Mouse (Mus musculus): Measurements from ENCODE around the gene Cd207. TPM values are rescaled to one million over a fixed set of nuclear protein-coding genes. Genes with fewer than 3 reads are reported as not detected.
A peak's percentile ranks its signal among the peaks of the same experiment; 100 is the strongest.
"Not testable (repeated sequence)": the region's sequence is repeated elsewhere in the genome, so short reads cannot be mapped to it uniquely, and the experiment has no call there.

The Cd207 gene
- polyA plus RNA-seq, 1 experiment from 2014 or later, result not detected

GRCm38 (mm10) chr6:83692962-83693361 lies 15.3 kb upstream of the Cd207 start:
- peaks cover 90% of the 10 kb centered on the region for H3K27me3 ChIP-seq (ENCODE audit: poor library complexity, severe bottlenecking)
- no peaks in the 10 kb centered on the region for H3K36me3 ChIP-seq (replicated peaks)
- no peak overlapping the region for H3K4me3 ChIP-seq
- under 1% methylated on average over 12 of the region's 12 CpGs for WGBS
- H3K27ac ChIP-seq, result no peak overlapping the region
- peaks cover 5% of the 10 kb centered on the region; the same call in 1 of the 2 replicates for H3K4me1 ChIP-seq
- DNase-seq (ENCODE audit: extremely low spot score, low spot score), result no peak
- H3K9me3 ChIP-seq, result no peaks in the 10 kb centered on the region

GRCm38 (mm10) chr6:83690936-83691335 lies 13.3 kb upstream of the Cd207 start:
- WGBS, result 56% methylated on average over 2 of the region's 2 CpGs
- no peak overlapping the region for H3K4me3 ChIP-seq
- H3K27me3 ChIP-seq (ENCODE audit: poor library complexity, severe bottlenecking), result peaks cover 77% of the 10 kb centered on the region
- H3K9me3 ChIP-seq, result no peaks in the 10 kb centered on the region
- H3K36me3 ChIP-seq (replicated peaks), result no peaks in the 10 kb centered on the region
- H3K27ac ChIP-seq, result no peak overlapping the region
- DNase-seq (ENCODE audit: extremely low spot score, low spot score), result no peak
- H3K4me1 ChIP-seq, result peaks cover 5% of the 10 kb centered on the region; the same call in 1 of the 2 replicates

- peaks cover 77% of the 10 kb centered on the region for H3K27me3 ChIP-seq (ENCODE audit: poor library complexity, severe bottlenecking)
- no peak overlapping the region for H3K4me3 ChIP-seq
- WGBS, result 22% methylated on average over 4 of the region's 5 CpGs
Observed at GRCm38 (mm10) chr6:83690277-83690676, 12.6 kb upstream of the Cd207 start.

GRCm38 (mm10) chr6:83689374-83689773 lies 11.7 kb upstream of the Cd207 start:
- no peak overlapping the region for H3K4me3 ChIP-seq
- peaks cover 5% of the 10 kb centered on the region; the same call in 1 of the 2 replicates for H3K4me1 ChIP-seq
- 95% methylated on average over 4 of the region's 4 CpGs for WGBS

More at GRCm38 (mm10) chr6:83690277-83690676, 12.6 kb upstream of the Cd207 start:
- Histone ChIP-seq H3K27ac (no peak overlapping the region), H3K9me3 (no peaks in the 10 kb centered on the region), H3K36me3 (replicated peaks) (no peaks in the 10 kb centered on the region), H3K4me1 (peaks cover 5% of the 10 kb centered on the region; the same call in 1 of the 2 replicates)
- no peak for DNase-seq (ENCODE audit: extremely low spot score, low spot score)

GRCm38 (mm10) chr6:83673395-83673794 lies 4.3 kb downstream of the Cd207 start:
- no peaks in the 10 kb centered on the region for H3K9me3 ChIP-seq
- H3K4me1 ChIP-seq, result no peaks in the 10 kb centered on the region
- H3K27ac ChIP-seq, result no peak overlapping the region
- no peaks in the 10 kb centered on the region for H3K36me3 ChIP-seq (replicated peaks)
- H3K27me3 ChIP-seq (ENCODE audit: poor library complexity, severe bottlenecking), result 0 out of 2 replicates have a peak, but pooled peaks cover 4% of the 10 kb centered on the region
- WGBS, result 8% methylated on average over 4 of the region's 4 CpGs
- DNase-seq (ENCODE audit: extremely low spot score, low spot score), result peak; percentile 77
- no peak overlapping the region for H3K4me3 ChIP-seq

More at GRCm38 (mm10) chr6:83689374-83689773, 11.7 kb upstream of the Cd207 start:
- no peaks in the 10 kb centered on the region for H3K36me3 ChIP-seq (replicated peaks)
- no peak overlapping the region for H3K27ac ChIP-seq
- peaks cover 75% of the 10 kb centered on the region for H3K27me3 ChIP-seq (ENCODE audit: poor library complexity, severe bottlenecking)
- no peaks in the 10 kb centered on the region for H3K9me3 ChIP-seq
- DNase-seq (ENCODE audit: extremely low spot score, low spot score), result no peak

GRCm38 (mm10) chr6:83665009-83665408 lies 12.6 kb downstream of the Cd207 start:
- Histone ChIP-seq H3K27ac (no peak overlapping the region), H3K27me3 (ENCODE audit: poor library complexity, severe bottlenecking) (no peaks in the 10 kb centered on the region), H3K4me3 (no peak overlapping the region), H3K9me3 (no peaks in the 10 kb centered on the region), H3K4me1 (peaks cover 10% of the 10 kb centered on the region), H3K36me3 (replicated peaks) (no peaks in the 10 kb centered on the region)
- no peak for DNase-seq (ENCODE audit: extremely low spot score, low spot score)
- WGBS, result 90% methylated on average over 2 of the region's 2 CpGs

GRCm38 (mm10) chr6:83660821-83661220 lies 16.8 kb downstream of the Cd207 start:
- Histone ChIP-seq H3K36me3 (replicated peaks) (no peaks in the 10 kb centered on the region), H3K4me3 (no peak overlapping the region), H3K27ac (no peak overlapping the region), H3K9me3 (no peaks in the 10 kb centered on the region), H3K4me1 (no peaks in the 10 kb centered on the region), H3K27me3 (ENCODE audit: poor library complexity, severe bottlenecking) (no peaks in the 10 kb centered on the region)
- 82% methylated on average over 4 of the region's 4 CpGs for WGBS
- no peak for DNase-seq (ENCODE audit: extremely low spot score, low spot score)

- WGBS, result 85% methylated on average over 2 of the region's 2 CpGs
- Histone ChIP-seq H3K4me1 (no peaks in the 10 kb centered on the region), H3K27me3 (ENCODE audit: poor library complexity, severe bottlenecking) (no peaks in the 10 kb centered on the region), H3K9me3 (no peaks in the 10 kb centered on the region), H3K36me3 (replicated peaks) (no peaks in the 10 kb centered on the region), H3K4me3 (no peak within 1 kb of the TSS), H3K27ac (no peak within 1 kb of the TSS)
- DNase-seq (ENCODE audit: extremely low spot score, low spot score), result no peak
Observed at GRCm38 (mm10) chr6:83656087-83656486, 21.6 kb downstream of the Cd207 start, which contains the start of gene Clec4f. Gene Clec4f (minus strand): TSS chr6:83656187.

- no peak for DNase-seq (ENCODE audit: extremely low spot score, low spot score)
- no peaks in the 10 kb centered on the region for H3K36me3 ChIP-seq (replicated peaks)
- H3K4me1 ChIP-seq, result no peaks in the 10 kb centered on the region
- H3K27me3 ChIP-seq (ENCODE audit: poor library complexity, severe bottlenecking), result no peaks in the 10 kb centered on the region
- no peak overlapping the region for H3K4me3 ChIP-seq
- H3K27ac ChIP-seq, result no peak overlapping the region
- WGBS, result 92% methylated on average over 10 of the region's 10 CpGs
- no peaks in the 10 kb centered on the region for H3K9me3 ChIP-seq
Observed at GRCm38 (mm10) chr6:83646715-83647114, 30.9 kb downstream of the Cd207 start.

GRCm38 (mm10) chr6:83635329-83635728 lies 42.3 kb downstream of the Cd207 start:
- no peak for DNase-seq (ENCODE audit: extremely low spot score, low spot score)
- WGBS, result 88% methylated on average over 1 of the region's 1 CpGs
- no peaks in the 10 kb centered on the region for H3K9me3 ChIP-seq
- no peaks in the 10 kb centered on the region for H3K36me3 ChIP-seq (replicated peaks)
- no peaks in the 10 kb centered on the region for H3K4me1 ChIP-seq
- no peak overlapping the region for H3K27ac ChIP-seq
- H3K27me3 ChIP-seq (ENCODE audit: poor library complexity, severe bottlenecking), result no peaks in the 10 kb centered on the region
- no peak overlapping the region for H3K4me3 ChIP-seq

- not testable (repeated sequence) for DNase-seq (ENCODE audit: extremely low spot score, low spot score); H3K36me3 ChIP-seq (replicated peaks); H3K9me3 ChIP-seq; H3K4me1 ChIP-seq; H3K27ac ChIP-seq; H3K27me3 ChIP-seq (ENCODE audit: poor library complexity, severe bottlenecking); H3K4me3 ChIP-seq
- WGBS, result 80% methylated on average over 4 of the region's 4 CpGs
Observed at GRCm38 (mm10) chr6:83634631-83635030, 43.0 kb downstream of the Cd207 start.

- H3K36me3 ChIP-seq (replicated peaks); H3K9me3 ChIP-seq; H3K27ac ChIP-seq; DNase-seq (ENCODE audit: extremely low spot score, low spot score); H3K4me3 ChIP-seq; H3K4me1 ChIP-seq; H3K27me3 ChIP-seq (ENCODE audit: poor library complexity, severe bottlenecking): not testable (repeated sequence)
- 66% methylated on average over 5 of the region's 5 CpGs for WGBS
Observed at GRCm38 (mm10) chr6:83634106-83634505, 43.6 kb downstream of the Cd207 start.

GRCm38 (mm10) chr6:83631815-83632214 lies 45.8 kb downstream of the Cd207 start:
- no peaks in the 10 kb centered on the region for H3K36me3 ChIP-seq (replicated peaks)
- H3K4me1 ChIP-seq, result no peaks in the 10 kb centered on the region
- DNase-seq (ENCODE audit: extremely low spot score, low spot score), result no peak
- 87% methylated on average over 4 of the region's 4 CpGs for WGBS
- no peaks in the 10 kb centered on the region; the same call in 1 of the 2 replicates for H3K27me3 ChIP-seq (ENCODE audit: poor library complexity, severe bottlenecking)
- no peaks in the 10 kb centered on the region for H3K9me3 ChIP-seq
- H3K4me3 ChIP-seq, result no peak overlapping the region
- H3K27ac ChIP-seq, result no peak overlapping the region

- H3K27me3 ChIP-seq (ENCODE audit: poor library complexity, severe bottlenecking), result no peaks in the 10 kb centered on the region; the same call in 1 of the 2 replicates
- DNase-seq (ENCODE audit: extremely low spot score, low spot score), result no peak
- 61% methylated on average over 17 of the region's 17 CpGs for WGBS
- no peaks in the 10 kb centered on the region for H3K36me3 ChIP-seq (replicated peaks)
- H3K9me3 ChIP-seq, result no peaks in the 10 kb centered on the region
- H3K4me3 ChIP-seq, result no peak overlapping the region
- no peaks in the 10 kb centered on the region for H3K4me1 ChIP-seq
- H3K27ac ChIP-seq, result no peak overlapping the region
Observed at GRCm38 (mm10) chr6:83626781-83627180, 50.9 kb downstream of the Cd207 start.

All from forebrain, embryonic 10.5 days (tissue).